Mouse (Mus musculus) neural tube, embryonic 11.5 days (tissue): Measurements from ENCODE around the gene Gtdc1. TPM values are rescaled to one million over a fixed set of nuclear protein-coding genes. Genes with fewer than 3 reads are reported as not detected.
A peak's percentile ranks its signal among the peaks of the same experiment; 100 is the strongest.
"Not testable (repeated sequence)": the region's sequence is repeated elsewhere in the genome, so short reads cannot be mapped to it uniquely, and the experiment has no call there.

Experiments
- ATAC-seq: fragments of 200-750 bp; cut with Nextera tagmentation; 2 replicates; pipeline ENCODE4 v1.8.0; 2017; ENCODE audit warnings: moderate number of reproducible peaks, mild to moderate bottlenecking, moderate TSS enrichment, moderate library complexity; ENCODE audit not compliant: insufficient read depth, low FRiP score, low TSS enrichment
- DNase-seq: peaks from one replicate; pipeline ENCODE4 v3.0.0-alpha.2; 2015; ENCODE audit warnings: low spot score
- H3K27ac ChIP-seq: fragments of 300-500 bp; sonication (generic); 2 replicates; pipeline ENCODE4 v1.5.1; 2014; ENCODE audit warnings: low read depth, mild to moderate bottlenecking, low read length
- H3K27me3 ChIP-seq: fragments of 300-500 bp; sonication (generic); 2 replicates; pipeline ENCODE4 v1.6.1; 2014; ENCODE audit warnings: mild to moderate bottlenecking, low read length, mixed read lengths; ENCODE audit not compliant: control insufficient read depth, insufficient read depth
- H3K36me3 ChIP-seq: fragments of 300-500 bp; sonication (generic); 2 replicates; pipeline ENCODE4 v1.6.1; 2014; ENCODE audit warnings: mild to moderate bottlenecking, low read length, moderate library complexity, mixed read lengths; ENCODE audit not compliant: control insufficient read depth, insufficient read depth
- H3K4me1 ChIP-seq: fragments of 300-500 bp; sonication (generic); 2 replicates; pipeline ENCODE4 v1.6.1; 2014; ENCODE audit warnings: low read length, mixed read lengths; ENCODE audit not compliant: control insufficient read depth, insufficient read depth
- H3K4me2 ChIP-seq: fragments of 300-500 bp; sonication (generic); 2 replicates; pipeline ENCODE4 v1.6.1; 2014; ENCODE audit warnings: low read depth, mild to moderate bottlenecking, moderate library complexity
- H3K4me3 ChIP-seq: fragments of 300-500 bp; sonication (generic); 2 replicates; pipeline ENCODE4 v1.5.1; 2014; ENCODE audit warnings: low read depth, low read length
- H3K9ac ChIP-seq: fragments of 300-500 bp; sonication (generic); 2 replicates; pipeline ENCODE4 v1.6.1; 2014; ENCODE audit warnings: mild to moderate bottlenecking, low read length
- H3K9me3 ChIP-seq: fragments of 300-500 bp; sonication (generic); 2 replicates; pipeline ENCODE4 v1.6.1; 2016; ENCODE audit warnings: low read length; ENCODE audit not compliant: control insufficient read depth
- WGBS: fragments of 180-500 bp; shearing (Covaris S2); extraction: QIAGEN DNeasy Blood & Tissue Kit; methylation state at CpG from one replicate; pipeline ENCODE4 v1.1.7; 2014; 5-methylcytosine and 5-hydroxymethylcytosine counted together
- polyA plus RNA-seq: library from polyadenylated mRNA; unstranded; fragments of >200 nt; fragmentation: Nextera tagmentation; extraction: Ambion mirVana; gene quantifications from 2 replicates; pipeline ENCODE4 v1.2.1, GENCODE M21; 2014

The Gtdc1 gene
- polyA plus RNA-seq, 1 experiment from 2014 or later: 9.5 TPM

DNA sequence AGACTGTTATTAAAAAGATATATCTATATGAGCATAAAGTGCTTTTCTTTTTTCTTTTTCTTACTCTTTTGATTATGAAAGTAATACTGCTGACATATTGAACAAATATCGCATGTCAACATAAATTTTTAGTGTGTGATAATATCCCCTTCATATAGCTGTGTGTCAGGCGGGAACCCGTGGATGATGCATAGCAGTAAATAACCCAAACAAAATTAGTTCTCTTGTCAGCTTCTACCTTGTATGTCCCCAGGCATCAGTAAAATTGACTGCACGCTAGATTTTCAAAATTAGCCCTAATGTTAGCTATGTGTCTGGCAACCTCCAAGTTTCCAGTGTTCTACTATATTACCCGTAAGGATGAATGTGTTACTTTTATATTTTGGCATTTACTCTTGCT, 294.4 kb downstream of the Gtdc1 start:
- ATAC-seq (peak; percentile 35; the same call in 1 of the 2 replicates), DNase-seq (no peak)
- no peak overlapping the region for H3K9ac ChIP-seq
- no peak overlapping the region for H3K4me2 ChIP-seq
- H3K9me3 ChIP-seq: no peaks in the 10 kb centered on the region
- no peaks in the 10 kb centered on the region for H3K27me3 ChIP-seq
- no peaks in the 10 kb centered on the region for H3K36me3 ChIP-seq
- no peak overlapping the region for H3K27ac ChIP-seq
- no peaks in the 10 kb centered on the region for H3K4me1 ChIP-seq
- no peak overlapping the region for H3K4me3 ChIP-seq
- WGBS: 86% methylated on average over 5 of the region's 5 CpGs

DNA sequence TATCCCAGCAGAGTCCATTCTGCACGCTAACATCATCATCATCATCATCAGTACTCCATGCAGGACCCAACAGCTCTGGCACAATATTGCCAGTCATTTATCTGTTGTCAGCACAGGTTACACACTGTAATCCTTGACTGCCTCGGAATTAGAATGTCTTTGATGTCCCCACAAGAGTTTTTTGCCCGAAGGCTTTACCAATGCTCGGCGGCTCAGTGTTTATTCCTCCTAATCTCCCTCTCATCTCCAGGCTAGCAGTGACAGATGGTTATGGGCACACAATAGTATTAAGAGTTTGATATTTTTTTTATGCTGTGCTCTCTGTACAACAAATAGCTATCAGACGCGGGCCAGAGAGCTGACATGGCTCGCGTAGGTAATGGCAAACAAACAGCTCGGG, 294.9 kb downstream of the Gtdc1 start:
- Histone ChIP-seq H3K9ac (no peak overlapping the region), H3K9me3 (no peaks in the 10 kb centered on the region), H3K27ac (no peak overlapping the region), H3K4me1 (no peaks in the 10 kb centered on the region), H3K27me3 (no peaks in the 10 kb centered on the region), H3K4me3 (no peak overlapping the region), H3K4me2 (no peak overlapping the region), H3K36me3 (no peaks in the 10 kb centered on the region)
- 0 out of 2 replicates have a peak, but pooled peaks have one; percentile 41 for ATAC-seq
- WGBS: 75% methylated on average over 10 of the region's 10 CpGs
- DNase-seq: peak; percentile 24

DNA sequence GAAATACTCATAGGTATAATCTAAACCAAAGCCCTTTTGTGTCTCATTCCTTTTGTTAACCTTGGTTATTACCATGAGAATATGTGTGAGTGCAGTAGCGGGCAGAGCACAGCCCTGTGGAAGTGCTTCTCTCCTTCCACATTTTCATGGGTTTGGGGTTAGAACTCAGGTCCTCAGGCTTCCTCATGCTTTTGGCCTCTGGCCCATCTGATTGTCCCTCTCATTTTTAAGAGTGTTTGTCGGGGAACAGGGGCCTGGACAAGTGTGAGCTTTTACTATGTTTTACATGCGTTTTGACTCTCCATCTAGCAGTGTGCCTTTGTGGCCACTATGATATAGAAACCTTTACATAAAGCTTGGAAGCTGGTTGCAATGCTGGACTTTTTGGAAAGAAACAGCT, 296.4 kb downstream of the Gtdc1 start:
- Histone ChIP-seq H3K27me3 (no peaks in the 10 kb centered on the region), H3K4me2 (no peak overlapping the region), H3K36me3 (no peaks in the 10 kb centered on the region), H3K4me3 (no peak overlapping the region), H3K27ac (no peak overlapping the region), H3K9me3 (no peaks in the 10 kb centered on the region), H3K9ac (no peak overlapping the region), H3K4me1 (no peaks in the 10 kb centered on the region)
- DNase-seq: no peak
- ATAC-seq: no peak
- WGBS: 78% methylated on average over 3 of the region's 3 CpGs

DNA sequence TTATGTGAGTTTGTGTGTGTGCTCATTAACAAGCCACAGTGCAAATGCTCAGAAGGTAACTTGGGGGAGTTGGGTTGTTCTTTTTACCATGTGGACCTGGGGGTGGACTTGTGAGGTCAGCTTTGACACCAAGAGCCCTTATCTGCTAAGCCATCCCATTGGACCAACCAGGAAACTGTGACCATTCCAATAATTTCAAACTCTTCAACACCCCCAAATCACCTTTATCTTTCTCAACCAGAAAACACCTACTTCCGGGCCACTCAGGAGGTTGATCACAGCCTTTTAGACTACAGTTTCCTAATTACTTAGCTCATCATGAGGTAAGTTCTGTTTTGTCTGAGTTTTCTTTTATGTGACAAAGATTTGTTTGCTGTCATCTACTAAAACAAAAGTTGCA, 298.7 kb downstream of the Gtdc1 start:
- no peak overlapping the region for H3K27ac ChIP-seq
- no peak for DNase-seq
- ATAC-seq: no peak
- H3K9ac ChIP-seq: no peak overlapping the region
- no peak overlapping the region for H3K4me2 ChIP-seq
- H3K9me3 ChIP-seq: no peaks in the 10 kb centered on the region
- H3K36me3 ChIP-seq: no peaks in the 10 kb centered on the region
- no peaks in the 10 kb centered on the region for H3K27me3 ChIP-seq
- 93% methylated on average over 1 of the region's 1 CpGs for whole genome bisulfite sequencing
- H3K4me1 ChIP-seq: no peaks in the 10 kb centered on the region
- H3K4me3 ChIP-seq: no peak overlapping the region

DNA sequence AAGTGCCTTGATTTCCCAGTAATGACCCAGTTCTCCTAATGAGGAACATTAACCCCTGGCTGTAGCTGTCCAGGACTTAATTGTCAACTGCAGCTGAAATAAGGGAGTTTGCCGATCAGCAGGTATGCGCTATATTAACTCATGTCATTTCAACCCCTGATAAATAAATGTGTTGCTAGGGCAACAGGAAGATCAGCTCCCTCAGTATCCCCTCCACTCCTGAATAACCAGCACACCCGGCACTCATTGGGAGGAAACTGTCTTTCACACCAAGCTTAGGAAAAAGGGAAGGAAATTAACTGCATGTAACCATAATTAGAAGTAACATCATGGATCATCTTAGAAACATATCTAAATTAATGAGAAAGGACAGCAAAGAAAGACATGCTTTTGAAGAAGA, 302.3 kb downstream of the Gtdc1 start:
- Histone ChIP-seq H3K9ac (no peak overlapping the region), H3K27me3 (no peaks in the 10 kb centered on the region), H3K4me1 (no peaks in the 10 kb centered on the region), H3K9me3 (no peaks in the 10 kb centered on the region), H3K27ac (no peak overlapping the region), H3K36me3 (no peaks in the 10 kb centered on the region), H3K4me2 (no peak overlapping the region), H3K4me3 (no peak overlapping the region)
- ATAC-seq (no peak), DNase-seq (no peak)
- WGBS: 80% methylated on average over 3 of the region's 3 CpGs

DNA sequence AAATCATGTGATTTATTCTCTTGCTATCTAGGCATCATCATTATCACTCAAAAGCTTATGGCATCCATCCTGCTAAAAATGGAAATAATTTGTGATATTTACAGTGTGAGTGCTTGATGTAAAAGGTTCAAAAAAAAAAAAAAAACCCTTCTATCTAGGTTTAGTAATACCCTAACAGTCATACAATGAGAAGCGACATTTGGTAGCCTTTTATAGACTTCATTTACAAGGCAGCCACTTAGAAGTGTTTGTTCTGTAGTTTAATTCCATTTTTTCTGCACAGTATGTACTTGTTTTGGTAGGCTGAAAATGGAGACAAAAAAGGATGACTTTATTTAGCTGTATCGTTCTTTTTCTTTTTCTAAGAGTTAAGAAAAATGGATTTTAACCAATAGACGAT, 305.0 kb downstream of the Gtdc1 start:
- H3K4me2 ChIP-seq: no peak overlapping the region
- no peaks in the 10 kb centered on the region for H3K27me3 ChIP-seq
- no peaks in the 10 kb centered on the region for H3K4me1 ChIP-seq
- H3K9me3 ChIP-seq: no peaks in the 10 kb centered on the region
- no peak for ATAC-seq
- no peak overlapping the region for H3K27ac ChIP-seq
- H3K4me3 ChIP-seq: no peak overlapping the region
- H3K36me3 ChIP-seq: no peaks in the 10 kb centered on the region
- WGBS: 92% methylated on average over 3 of the region's 3 CpGs
- H3K9ac ChIP-seq: no peak overlapping the region
- no peak for DNase-seq

DNA sequence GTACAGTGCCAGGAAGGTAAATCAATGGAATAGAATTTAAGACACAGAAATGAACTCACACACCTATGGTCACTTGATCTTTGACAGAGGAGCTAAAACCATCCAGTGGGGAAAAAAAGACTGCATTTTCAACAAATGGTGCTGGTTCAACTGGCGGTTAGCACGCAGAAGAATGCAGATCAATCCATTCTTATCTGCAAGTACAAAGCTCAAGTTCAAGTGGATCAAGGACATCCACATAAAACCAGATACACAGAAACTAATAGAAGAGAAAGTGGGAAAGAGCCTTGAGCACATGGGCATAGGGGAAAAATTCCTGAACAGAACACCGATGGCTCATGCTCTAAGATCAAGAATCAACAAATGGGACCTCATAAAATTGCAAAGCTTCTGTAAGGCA, 327.8 kb downstream of the Gtdc1 start:
- not testable (repeated sequence) for H3K36me3 ChIP-seq, H3K27ac ChIP-seq, ATAC-seq, DNase-seq, H3K4me2 ChIP-seq, H3K9me3 ChIP-seq, H3K9ac ChIP-seq, H3K4me1 ChIP-seq, H3K27me3 ChIP-seq, H3K4me3 ChIP-seq
- 96% methylated on average over 3 of the region's 3 CpGs for WGBS

DNA sequence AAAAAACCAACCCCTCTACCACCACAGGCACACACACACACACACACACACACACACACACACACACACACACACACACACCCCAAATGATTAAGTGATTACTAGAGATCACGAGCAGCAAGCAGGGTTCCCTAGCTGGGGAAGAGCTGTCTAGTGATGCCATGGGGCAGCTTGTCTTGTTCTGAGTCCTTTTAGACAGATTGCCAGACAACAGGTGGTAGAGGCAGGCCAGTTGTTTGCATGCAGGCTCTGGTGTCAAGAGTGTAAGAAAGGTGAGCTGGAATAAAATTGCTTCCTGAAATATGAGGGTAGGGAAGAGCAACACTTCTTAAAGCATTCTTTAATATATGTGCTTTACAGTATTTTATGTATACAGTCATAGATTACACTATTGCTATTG, 333.2 kb downstream of the Gtdc1 start:
- H3K4me1 ChIP-seq: no peaks in the 10 kb centered on the region
- no peak overlapping the region for H3K27ac ChIP-seq
- WGBS: 80% methylated on average over 1 of the region's 1 CpGs
- no peak overlapping the region for H3K4me3 ChIP-seq
- no peak for ATAC-seq
- no peak for DNase-seq
- no peaks in the 10 kb centered on the region for H3K9me3 ChIP-seq
- H3K4me2 ChIP-seq: no peak overlapping the region
- no peaks in the 10 kb centered on the region for H3K36me3 ChIP-seq
- H3K9ac ChIP-seq: no peak overlapping the region
- H3K27me3 ChIP-seq: no peaks in the 10 kb centered on the region

DNA sequence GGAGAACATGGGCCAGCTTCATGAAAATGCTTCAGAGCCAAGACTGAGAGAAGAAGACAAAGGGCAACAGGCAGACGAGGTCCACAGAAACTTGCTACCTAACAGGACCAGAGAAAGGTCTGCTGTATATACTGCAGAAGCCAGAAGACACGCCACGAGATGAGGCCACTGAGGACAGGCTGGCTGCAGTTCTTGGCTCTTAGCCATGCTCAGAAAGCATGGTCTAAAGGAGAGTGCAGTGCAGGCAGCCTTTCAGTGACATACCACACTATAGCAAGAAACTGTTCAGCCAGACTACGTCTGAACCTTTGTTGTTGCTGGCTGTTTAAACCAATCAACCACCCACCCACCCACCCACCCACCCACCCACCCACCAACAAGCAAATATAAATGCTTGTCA, 336.6 kb downstream of the Gtdc1 start:
- Histone ChIP-seq H3K27me3 (no peaks in the 10 kb centered on the region), H3K4me3 (no peak overlapping the region), H3K36me3 (no peaks in the 10 kb centered on the region), H3K27ac (no peak overlapping the region), H3K9ac (no peak overlapping the region), H3K9me3 (no peaks in the 10 kb centered on the region), H3K4me2 (no peak overlapping the region), H3K4me1 (no peaks in the 10 kb centered on the region)
- no peak for ATAC-seq
- WGBS: 65% methylated on average over 4 of the region's 4 CpGs
- no peak for DNase-seq
